Mouse (Mus musculus): ENCODE measurements around the gene Arsk.

Arsk gene

GRCm38 (mm10) chr13:76024588-76024987 lies 73.9 kb downstream of the Arsk start:
- CTCF ChIA-PET = interaction anchor here (0.6 kb wide), 1 partner anchor 43 kb away, joined by 11 read pairs; no protein-coding TSS in a partner anchor

- CTCF ChIA-PET = interaction anchor here (0.9 kb wide), 1 partner anchor 39 kb away, joined by 3 read pairs; no protein-coding TSS in a partner anchor
Observed at GRCm38 (mm10) chr13:76021782-76022181, 76.7 kb downstream of the Arsk start.

- CTCF ChIA-PET = interaction anchor here (0.6 kb wide), 1 partner anchor 1559 kb away, joined by 3 read pairs; no protein-coding TSS in a partner anchor
Observed at GRCm38 (mm10) chr13:76018844-76019400, 79.5 kb downstream of the Arsk start.

- CTCF ChIA-PET = interaction anchor here (0.6 kb wide), 1 partner anchor 1370 kb away, joined by 3 read pairs; no protein-coding TSS in a partner anchor
Observed at GRCm38 (mm10) chr13:76017974-76018843, 80.3 kb downstream of the Arsk start, which contains the start of gene Rfesd. TSS of gene Rfesd (minus strand) at chr13:76018719.

GRCm38 (mm10) chr13:76017465-76017864 lies 81.0 kb downstream of the Arsk start:
- CTCF ChIA-PET = interaction anchor here (0.6 kb wide), 1 partner anchor 1369 kb away, joined by 3 read pairs; no protein-coding TSS in a partner anchor

- CTCF ChIA-PET = no interaction called here
Observed at GRCm38 (mm10) chr13:76014511-76014910, 83.9 kb downstream of the Arsk start.
